Mouse (Mus musculus) left cerebral cortex, adult 9 months (tissue): ENCODE data around the gene Rgs10.
A peak's percentile ranks its signal among the peaks of the same experiment; 100 is the strongest.

ENCODE experiments used
- DNase-seq, 2 experiments: peaks; one replicate each; pipeline ENCODE4 v3.0.0; 2022; ENCODE audit warnings: low spot score in 2 of 2

Gene Rgs10

GRCm38 (mm10) chr7:128417930-128418779 is at the start of gene Rgs10:
TSS of gene Rgs10 (minus strand) at chr7:128418758.
- peak in 1 of 2 experiments; percentile 32 for DNase-seq

GRCm38 (mm10) chr7:128462406-128462805 is 43.8 kb upstream of the Rgs10 start:
- DNase-seq: no peak

DNA sequence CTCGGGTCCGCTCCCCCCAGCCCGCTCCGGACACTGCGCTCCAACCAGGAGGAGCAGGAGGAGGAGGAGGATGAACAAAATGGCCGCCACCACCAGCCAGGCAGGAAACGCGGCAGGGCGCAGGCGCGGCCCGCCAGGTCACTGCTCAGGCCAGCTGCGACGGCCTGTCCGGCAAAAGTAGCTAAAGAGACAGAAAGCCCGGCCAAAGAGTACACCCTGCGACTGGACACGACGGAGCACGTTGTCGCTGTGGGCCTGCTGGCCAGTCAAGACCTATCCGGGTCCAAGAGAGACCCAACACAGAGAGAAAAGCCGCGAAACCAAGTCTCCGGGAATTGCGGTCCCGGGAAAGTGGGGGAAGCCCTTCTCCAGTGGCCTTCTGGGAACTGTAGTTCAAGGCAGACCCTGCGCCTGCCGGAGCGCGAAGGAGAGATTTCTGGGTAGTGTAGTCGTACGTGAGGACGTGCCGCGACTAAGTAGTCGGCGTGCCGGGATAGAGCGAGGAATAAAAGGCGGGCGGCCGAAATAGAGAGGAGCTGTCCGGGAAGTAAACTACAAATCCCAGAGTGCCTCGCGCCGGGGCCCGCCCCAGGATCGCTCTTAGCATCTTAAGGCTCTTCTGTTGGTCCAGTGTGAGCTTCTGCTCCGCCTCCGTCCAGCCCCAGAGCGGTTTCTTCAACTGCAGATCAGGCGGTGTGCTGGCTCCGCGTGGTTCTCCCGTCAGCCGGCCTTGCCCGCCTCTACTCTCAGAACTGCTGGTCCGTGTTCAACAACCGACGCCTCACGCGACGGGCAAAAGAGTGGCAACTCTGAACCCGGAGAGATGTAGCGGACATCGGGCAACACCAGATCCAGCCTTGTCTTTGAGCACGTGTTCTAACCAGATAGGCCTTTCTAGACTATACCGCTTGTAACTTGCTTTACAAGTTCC is 43.0 kb upstream of the Rgs10 start, which contains the start of gene Tial1:
Gene Tial1 (minus strand): TSS at position 433 of the 931 bp plus-strand sequence.
- DNase-seq: peak; percentile 99

- no peak for DNase-seq
Observed at GRCm38 (mm10) chr7:128460865-128461228, 42.3 kb upstream of the Rgs10 start.

DNA sequence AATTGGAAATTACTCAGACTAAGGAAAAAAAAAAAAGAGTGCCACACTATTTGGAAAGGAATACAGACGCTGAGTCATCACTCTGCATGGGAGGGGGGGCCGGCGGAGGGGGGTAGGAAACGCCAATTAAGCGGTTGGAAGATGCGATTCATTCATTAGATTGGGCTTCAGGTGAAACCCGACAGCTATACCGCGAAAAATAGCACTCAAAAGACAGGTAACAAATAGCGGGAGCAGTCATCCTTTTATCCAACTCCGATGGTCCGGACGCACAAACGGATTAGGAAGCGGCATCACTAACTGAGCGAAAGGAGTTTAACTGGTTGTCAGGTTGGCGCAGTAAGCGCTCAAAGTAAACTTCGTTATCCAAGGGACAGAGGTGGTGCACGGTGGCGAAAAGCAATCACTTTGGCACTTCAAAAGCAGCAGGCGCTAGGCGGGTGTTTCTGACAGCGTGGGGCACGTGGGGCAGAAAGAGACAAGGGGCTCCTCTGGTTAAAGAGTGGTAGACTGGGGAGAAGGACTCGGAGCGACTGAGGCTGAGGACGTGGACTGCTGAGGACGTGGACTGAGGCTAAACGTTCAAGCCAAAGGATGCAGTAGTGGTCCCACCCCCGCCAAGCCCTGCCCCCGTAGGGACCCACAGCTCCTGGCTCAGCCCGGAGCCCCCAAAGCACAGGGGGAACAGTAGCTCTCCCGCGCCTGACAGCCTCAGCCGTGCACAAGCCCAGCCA is 41.7 kb upstream of the Rgs10 start:
- peak in 1 of 2 experiments; percentile 31 for DNase-seq

- no peak for DNase-seq
Observed at GRCm38 (mm10) chr7:128459791-128460130, 41.2 kb upstream of the Rgs10 start.

- DNase-seq: no peak
Observed at GRCm38 (mm10) chr7:128458011-128458410, 39.5 kb upstream of the Rgs10 start.

- DNase-seq: no peak
Observed at GRCm38 (mm10) chr7:128452731-128453130, 34.2 kb upstream of the Rgs10 start.

- DNase-seq: no peak
Observed at GRCm38 (mm10) chr7:128440584-128440983, 22.0 kb upstream of the Rgs10 start.

DNA sequence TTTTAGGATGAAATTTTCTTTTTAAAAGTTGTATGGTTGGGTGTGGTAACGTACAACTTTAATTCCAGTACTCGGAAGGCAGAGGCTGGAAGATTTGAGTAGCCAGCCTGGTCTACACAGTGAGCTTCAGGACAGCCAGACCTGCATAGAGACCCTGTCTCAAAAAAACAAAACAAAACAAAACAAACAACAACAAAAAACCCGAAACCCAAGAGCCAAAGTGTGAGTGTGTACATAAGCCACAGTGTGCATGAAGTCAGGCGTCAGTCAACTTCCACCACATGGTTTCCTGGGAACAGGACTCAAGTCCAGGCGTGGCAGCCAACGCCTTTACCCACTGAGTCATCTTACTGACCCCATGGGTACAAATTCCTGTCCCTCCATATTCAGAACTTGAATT is 20.7 kb upstream of the Rgs10 start:
- no peak for DNase-seq

DNA sequence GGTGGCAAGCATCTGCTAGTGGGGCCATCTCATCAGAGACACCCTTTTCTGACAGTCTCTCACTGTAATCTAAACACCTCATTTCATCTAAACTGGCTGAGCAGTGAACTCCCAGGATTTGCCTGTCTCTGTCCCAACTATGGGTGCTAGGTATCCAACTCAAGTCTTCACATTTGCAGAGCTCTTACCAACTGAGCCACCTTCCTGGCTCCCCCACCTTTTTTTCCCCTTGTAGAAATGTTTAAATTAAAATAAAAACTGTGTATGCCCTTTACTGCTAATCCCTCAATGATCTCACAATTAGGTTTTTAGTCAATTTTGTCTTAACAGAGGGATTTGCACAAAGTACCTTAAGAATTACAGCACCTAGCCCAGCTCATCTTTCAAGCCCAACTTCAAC is 19.6 kb upstream of the Rgs10 start:
- DNase-seq: no peak

- DNase-seq: peak in 1 of 2 experiments; percentile 23
Observed at GRCm38 (mm10) chr7:128433213-128433612, 14.7 kb upstream of the Rgs10 start.

DNA sequence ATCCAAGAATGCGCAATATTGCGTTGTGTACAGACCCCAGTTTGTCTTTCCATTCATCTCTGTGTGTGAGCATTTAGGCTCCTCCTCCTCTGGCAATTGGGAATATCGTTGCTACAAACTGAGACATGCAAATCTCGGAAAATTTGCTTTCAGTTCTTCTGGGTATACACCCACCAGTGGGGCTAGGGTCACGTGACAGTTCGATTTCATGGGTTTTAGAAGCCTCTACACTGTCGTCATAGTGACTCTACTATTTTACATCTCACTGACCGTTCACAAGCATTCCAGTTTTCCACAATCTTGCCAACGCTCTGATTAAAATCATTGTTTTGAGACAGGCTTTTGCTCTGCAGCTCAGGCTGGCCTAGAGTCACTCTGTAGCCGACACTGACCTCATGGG is 14.0 kb upstream of the Rgs10 start:
- DNase-seq: no peak

GRCm38 (mm10) chr7:128422491-128422890 is 3.9 kb upstream of the Rgs10 start:
- no peak for DNase-seq

- DNase-seq: peak in 1 of 2 experiments; percentile 31
Observed at GRCm38 (mm10) chr7:128421701-128422100, 3.1 kb upstream of the Rgs10 start.

- no peak for DNase-seq
Observed at GRCm38 (mm10) chr7:128419690-128420089, 1.1 kb upstream of the Rgs10 start.

DNA sequence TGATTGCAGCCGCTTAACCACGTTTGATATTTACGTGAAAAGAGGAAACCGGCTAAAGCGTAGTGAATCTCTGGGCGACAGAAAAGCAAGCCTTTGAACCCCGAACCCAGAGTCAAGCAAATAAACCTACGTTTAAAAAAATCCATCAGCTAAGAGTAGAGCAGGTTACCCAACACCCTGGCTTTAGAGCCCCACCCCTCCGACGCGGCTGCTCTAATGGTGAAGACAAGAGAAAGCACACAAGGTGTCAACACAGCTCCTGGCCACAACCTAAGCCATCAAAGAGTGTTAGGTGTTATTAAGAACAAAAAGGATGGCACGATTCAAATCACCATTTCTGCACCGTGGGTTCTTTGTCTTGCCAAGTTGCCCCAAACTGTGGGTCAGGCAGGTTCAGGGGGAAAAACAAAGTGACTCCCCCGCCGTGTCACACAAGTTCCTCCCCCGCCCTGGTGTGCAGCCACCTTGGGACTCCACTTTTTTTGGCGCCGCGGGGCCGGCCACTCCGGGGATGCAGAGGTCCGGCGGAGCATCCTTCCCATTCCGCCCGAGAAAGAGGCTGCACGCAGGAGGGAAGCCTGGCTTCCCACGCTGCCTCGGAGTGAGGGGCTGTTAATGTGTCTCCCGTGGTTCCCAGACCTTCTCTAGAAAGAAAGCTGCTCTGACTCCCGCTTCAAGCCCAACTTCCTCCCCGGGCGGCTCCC is 1.2 kb downstream of the Rgs10 start:
- DNase-seq: no peak

- DNase-seq: no peak
Observed at GRCm38 (mm10) chr7:128416664-128417063, 1.9 kb downstream of the Rgs10 start.

- no peak for DNase-seq
Observed at GRCm38 (mm10) chr7:128414433-128414832, 4.1 kb downstream of the Rgs10 start.

- DNase-seq: no peak
Observed at GRCm38 (mm10) chr7:128412071-128412833, 6.3 kb downstream of the Rgs10 start.
